Mouse (Mus musculus) testis, adult 10 weeks (tissue): ENCODE data around the gene Olfr766-ps1. TPM values are rescaled to one million over a fixed set of nuclear protein-coding genes. Genes with fewer than 3 reads are reported as not detected.

Experiments used
- polyA plus RNA-seq: library from polyadenylated mRNA; stranded (reverse); fragments of 350-450 nt; fragmentation: Illumina TruSeq; extraction: RNeasy Lipid Tissue Mini Kit (QIAGEN cat#74804); gene quantifications from one replicate; pipeline ENCODE4 v1.2.3, GENCODE M21; 2014; ENCODE audit warnings: low read depth, low replicate concordance

Gene Olfr766-ps1
- polyA plus RNA-seq, result not detected

GRCm38 (mm10) chr10:129068877-129069276, at the start of gene Olfr766-ps1:
Gene Olfr766-ps1, minus strand, starts transcription at chr10:129068977.

GRCm38 (mm10) chr10:129117761-129118160, 49.0 kb upstream of the Olfr766-ps1 start, which contains the start of gene Olfr769:
Gene Olfr769, minus strand, starts transcription at chr10:129117861.

GRCm38 (mm10) chr10:129099275-129099674, 30.5 kb upstream of the Olfr766-ps1 start, which contains the start of gene Olfr768:
Gene Olfr768, minus strand, starts transcription at chr10:129099375.

GRCm38 (mm10) chr10:129082810-129083209, 14.0 kb upstream of the Olfr766-ps1 start, which contains the start of gene Olfr767:
Gene Olfr767, minus strand, starts transcription at chr10:129082910.

GRCm38 (mm10) chr10:129049898-129050297, 18.9 kb downstream of the Olfr766-ps1 start, which contains the start of gene Olfr765:
Gene Olfr765, minus strand, starts transcription at chr10:129049998.

GRCm38 (mm10) chr10:129039796-129040195, 29.0 kb downstream of the Olfr766-ps1 start, which contains the start of gene Olfr764-ps1:
Gene Olfr764-ps1, minus strand, starts transcription at chr10:129039896.

Other genes with a start within 250 kb of the Olfr766-ps1 start
- 89.0 TPM for gene Ormdl2, start 247.3 kb downstream of the Olfr766-ps1 start, polyA plus RNA-seq
- 1.2 TPM for gene Gdf11, start 177.3 kb downstream of the Olfr766-ps1 start, polyA plus RNA-seq
- gene Cd63, start 168.0 kb downstream of the Olfr766-ps1 start, polyA plus RNA-seq, result 53.4 TPM
- 3.0 TPM for gene Rdh5, start 146.1 kb downstream of the Olfr766-ps1 start, polyA plus RNA-seq
- 5.1 TPM for gene Bloc1s1, start 144.9 kb downstream of the Olfr766-ps1 start, polyA plus RNA-seq
- 1.0 TPM for gene Itga7, start 135.2 kb downstream of the Olfr766-ps1 start, polyA plus RNA-seq
- gene Mettl7b, start 108.0 kb downstream of the Olfr766-ps1 start, polyA plus RNA-seq, result 0.22 TPM
- not detected for gene Olfr9, start 79.5 kb downstream of the Olfr766-ps1 start, polyA plus RNA-seq
- gene Olfr763, start 58.2 kb downstream of the Olfr766-ps1 start, polyA plus RNA-seq, result not detected
- gene Olfr764-ps1, start 29.1 kb downstream of the Olfr766-ps1 start, polyA plus RNA-seq, result not detected
- gene Olfr765, start 19.0 kb downstream of the Olfr766-ps1 start, polyA plus RNA-seq, result not detected
- not detected for gene Olfr767, start 13.9 kb upstream of the Olfr766-ps1 start, polyA plus RNA-seq
- gene Olfr768, start 30.4 kb upstream of the Olfr766-ps1 start, polyA plus RNA-seq, result not detected
- gene Olfr769, start 48.9 kb upstream of the Olfr766-ps1 start, polyA plus RNA-seq, result not detected
- gene Olfr770, start 70.0 kb upstream of the Olfr766-ps1 start, polyA plus RNA-seq, result not detected
- not detected for gene Olfr771, start 95.8 kb upstream of the Olfr766-ps1 start, polyA plus RNA-seq
- 0.25 TPM for gene Olfr772, start 108.9 kb upstream of the Olfr766-ps1 start, polyA plus RNA-seq
- not detected for gene Olfr773, start 118.4 kb upstream of the Olfr766-ps1 start, polyA plus RNA-seq
- not detected for gene Olfr774, start 167.2 kb upstream of the Olfr766-ps1 start, polyA plus RNA-seq
- 0.06 TPM for gene Olfr775, start 179.4 kb upstream of the Olfr766-ps1 start, polyA plus RNA-seq
- gene Olfr776, start 190.2 kb upstream of the Olfr766-ps1 start, polyA plus RNA-seq, result not detected
- not detected for gene Olfr777, start 202.5 kb upstream of the Olfr766-ps1 start, polyA plus RNA-seq
- not detected for gene Olfr780, start 249.1 kb upstream of the Olfr766-ps1 start, polyA plus RNA-seq